Mouse (Mus musculus): ENCODE results near the gene Kcnab2.
A peak's percentile ranks its signal among the peaks of the same experiment; 100 is the strongest.

Kcnab2 gene

GRCm38 (mm10) chr4:152477466-152478223 is at the start of gene Kcnab2:
Kcnab2 (minus strand) TSS chr4:152477871.
- DNase-seq (ENCODE audit: low spot score) = peak; percentile 100

- DNase-seq (ENCODE audit: low spot score) = peak; percentile 72
Observed at GRCm38 (mm10) chr4:152520083-152520482, 42.4 kb upstream of the Kcnab2 start.

- no peak for DNase-seq (ENCODE audit: low spot score)
Observed at GRCm38 (mm10) chr4:152519106-152519505, 41.4 kb upstream of the Kcnab2 start.

GRCm38 (mm10) chr4:152514884-152515283 is 37.2 kb upstream of the Kcnab2 start:
- DNase-seq (ENCODE audit: low spot score) = no peak

- no peak for DNase-seq (ENCODE audit: low spot score)
Observed at GRCm38 (mm10) chr4:152512221-152512925, 34.7 kb upstream of the Kcnab2 start.

- DNase-seq (ENCODE audit: low spot score) = no peak
Observed at GRCm38 (mm10) chr4:152494360-152494879, 16.7 kb upstream of the Kcnab2 start.

GRCm38 (mm10) chr4:152491250-152491899 is 13.7 kb upstream of the Kcnab2 start:
- peak; percentile 83 for DNase-seq (ENCODE audit: low spot score)

GRCm38 (mm10) chr4:152490311-152490710 is 12.6 kb upstream of the Kcnab2 start:
- no peak for DNase-seq (ENCODE audit: low spot score)

GRCm38 (mm10) chr4:152488046-152488445 is 10.4 kb upstream of the Kcnab2 start:
- DNase-seq (ENCODE audit: low spot score) = no peak

- DNase-seq (ENCODE audit: low spot score) = no peak
Observed at GRCm38 (mm10) chr4:152480426-152480825, 2.8 kb upstream of the Kcnab2 start.

GRCm38 (mm10) chr4:152478224-152478567 is 525 bp upstream of the Kcnab2 start:
- DNase-seq (ENCODE audit: low spot score) = no peak

- no peak for DNase-seq (ENCODE audit: low spot score)
Observed at GRCm38 (mm10) chr4:152477106-152477465, 585 bp downstream of the Kcnab2 start.

- peak; percentile 46 for DNase-seq (ENCODE audit: low spot score)
Observed at GRCm38 (mm10) chr4:152476427-152477023, 1.1 kb downstream of the Kcnab2 start, which contains the start of gene Nphp4. Nphp4 (plus strand) TSS chr4:152476706.

- DNase-seq (ENCODE audit: low spot score) = peak; percentile 57
Observed at GRCm38 (mm10) chr4:152475941-152476340, 1.7 kb downstream of the Kcnab2 start.

GRCm38 (mm10) chr4:152467951-152468350 is 9.7 kb downstream of the Kcnab2 start:
- DNase-seq (ENCODE audit: low spot score) = peak; percentile 80

- no peak for DNase-seq (ENCODE audit: low spot score)
Observed at GRCm38 (mm10) chr4:152466601-152467000, 11.1 kb downstream of the Kcnab2 start.

GRCm38 (mm10) chr4:152465116-152465515 is 12.6 kb downstream of the Kcnab2 start:
- no peak for DNase-seq (ENCODE audit: low spot score)

- DNase-seq (ENCODE audit: low spot score) = no peak
Observed at GRCm38 (mm10) chr4:152463147-152463546, 14.5 kb downstream of the Kcnab2 start.

- no peak for DNase-seq (ENCODE audit: low spot score)
Observed at GRCm38 (mm10) chr4:152462516-152462915, 15.2 kb downstream of the Kcnab2 start.

GRCm38 (mm10) chr4:152457673-152458072 is 20.0 kb downstream of the Kcnab2 start:
- DNase-seq (ENCODE audit: low spot score) = no peak

GRCm38 (mm10) chr4:152456609-152457008 is 21.1 kb downstream of the Kcnab2 start:
- peak; percentile 75 for DNase-seq (ENCODE audit: low spot score)

- DNase-seq (ENCODE audit: low spot score) = no peak
Observed at GRCm38 (mm10) chr4:152454153-152454552, 23.5 kb downstream of the Kcnab2 start.
